Mouse (Mus musculus) ES-E14 (cell line): ENCODE measurements at regions not wholly inside any gene's neighbourhood (a gene's known extent, or its start where the extent isn't known, plus 50 kb on each side); places are given as distances from the start of the nearest gene placed in this dataset.

Source experiments
- HCFC1 ChIP-seq: IDR thresholded peaks from 2 replicates; pipeline ENCODE4 v1.6.1; 2012; ENCODE audit warnings: low read length, inconsistent platforms, borderline replicate concordance; ENCODE audit not compliant: insufficient read depth
- MAFK ChIP-seq: IDR thresholded peaks from 2 replicates; pipeline ENCODE4 v1.6.1; 2014; ENCODE audit warnings: mild to moderate bottlenecking, low read depth, low read length, inconsistent platforms; ENCODE audit not compliant: insufficient read depth
- ZC3H11A ChIP-seq: IDR thresholded peaks from 2 replicates; pipeline ENCODE4 v1.6.1; 2012; ENCODE audit warnings: low read depth, mild to moderate bottlenecking, inconsistent platforms, low read length, borderline replicate concordance
- ZNF384 ChIP-seq: IDR thresholded peaks from 2 replicates; pipeline ENCODE4 v1.6.1; 2012; ENCODE audit warnings: low read depth, low read length, inconsistent platforms

DNA sequence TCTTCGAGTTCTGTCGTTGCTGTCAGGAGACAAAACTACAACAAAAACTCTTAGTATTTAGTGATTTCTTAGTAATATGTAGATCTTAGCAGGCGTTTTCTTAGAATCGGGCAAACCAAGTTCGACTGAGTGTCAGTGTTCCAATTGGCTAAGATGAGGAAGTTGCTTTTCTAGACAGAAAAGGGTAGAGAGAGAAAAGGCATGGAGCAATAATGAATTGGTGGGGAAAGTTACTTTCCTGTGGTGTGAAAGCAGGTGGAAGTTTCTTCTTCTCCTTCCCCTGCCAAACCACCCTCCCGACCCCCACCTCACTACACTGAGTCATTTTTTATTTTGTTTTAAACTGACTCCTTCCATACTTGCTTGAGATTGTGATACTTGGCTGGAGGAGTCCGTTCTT lies 62.0 kb downstream of the Gadd45g start:
- TF ChIP-seq ZC3H11A, result no peak
- TF ChIP-seq ZNF384, result no peak
- TF ChIP-seq HCFC1, result no peak
- TF ChIP-seq MAFK, result no peak
